Mouse (Mus musculus): ENCODE results near the gene Shc1. TPM values are rescaled to one million over a fixed set of nuclear protein-coding genes. Genes with fewer than 3 reads are reported as not detected.
A peak's percentile ranks its signal among the peaks of the same experiment; 100 is the strongest.

Shc1 gene
- total and polyA plus RNA-seq, 3 experiments: 49.2 to 79.8 TPM; not detected in 1

DNA sequence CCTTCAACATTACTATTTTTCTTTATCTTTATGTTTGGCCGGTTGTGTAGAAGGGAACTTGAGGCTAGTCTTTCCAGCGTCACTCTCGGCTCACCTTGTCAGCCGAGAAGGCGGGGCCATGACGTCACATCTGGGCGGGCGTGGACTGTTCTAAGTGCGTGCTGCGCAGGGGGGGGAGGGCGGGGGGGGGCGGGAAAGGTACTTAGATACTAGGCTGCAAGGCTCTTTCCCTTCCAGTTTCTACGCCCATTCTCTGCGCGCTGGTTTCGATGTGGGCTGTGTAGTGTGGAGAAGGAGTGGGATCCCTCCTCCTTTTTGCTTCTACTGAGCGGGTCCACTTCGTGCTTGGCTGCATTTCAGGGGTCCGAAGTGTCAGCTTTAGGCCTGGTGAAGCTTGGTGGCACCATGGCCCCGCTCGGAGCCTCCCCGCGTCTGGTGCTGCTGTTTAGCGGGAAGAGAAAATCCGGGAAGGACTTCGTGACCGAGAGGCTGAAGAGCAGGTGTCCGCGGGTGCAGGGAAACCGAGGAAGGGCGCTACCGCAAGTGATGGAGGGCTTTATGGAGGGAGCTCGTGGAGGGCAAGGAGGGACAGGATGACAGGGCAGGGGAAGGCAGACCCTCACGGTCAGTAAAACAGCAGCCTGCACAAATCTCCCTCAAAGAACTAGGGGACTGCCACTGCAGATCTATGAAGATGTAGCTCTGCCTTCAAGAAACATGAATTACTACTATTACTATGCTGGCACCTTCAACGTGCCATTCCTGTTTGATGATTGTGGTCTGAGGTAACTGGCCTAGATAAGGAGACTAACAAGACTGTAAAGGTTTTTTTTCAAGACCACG, 40.9 kb downstream of the Shc1 start:
- Histone ChIP-seq H3K36me3 (ENCODE audit: control insufficient read depth in 1 of 2, insufficient read depth in 2 of 2, low read length in 2 of 2) (peaks cover 0 to 10% of the 10 kb centered on the region in 2 experiments; a peak in 2 of 4 replicates), H3K27ac (ENCODE audit: control insufficient read depth, low read depth, low read length) (peak overlapping the region; percentile 80), H3K4me1 (ENCODE audit: control insufficient read depth in 1 of 2, insufficient read depth in 2 of 2, low read length in 2 of 2) (peaks cover 11 to 20% of the 10 kb centered on the region in 2 experiments), H3K79me2 (ENCODE audit: control insufficient read depth, insufficient read depth, low read length, poor library complexity) (peaks cover 4% of the 10 kb centered on the region; the same call in 1 of the 2 replicates), H3K27me3 (ENCODE audit: control insufficient read depth in 1 of 2, insufficient read depth in 2 of 2, low read length in 2 of 2) (no peaks in the 10 kb centered on the region), H3K9me3 (replicated peaks; ENCODE audit: insufficient read depth, low read length) (no peaks in the 10 kb centered on the region), H3K9ac (ENCODE audit: control insufficient read depth, low read depth, low read length, poor library complexity, severe bottlenecking) (peak overlapping the region; percentile 84), H3K4me3 (ENCODE audit: control insufficient read depth in 1 of 2, insufficient read depth in 1 of 2, low read depth in 2 of 2, low read length in 2 of 2) (peak overlapping the region; percentile 87 to 95)
- DNase-seq (ENCODE audit: low read depth, low spot score): peak; percentile 98
- TF ChIP-seq GATA1 (IDR thresholded peaks at IDR 0.05; ENCODE audit: low read depth, low read length) (peak; percentile 73), MXI1 (IDR thresholded peaks at IDR 0.05; ENCODE audit: low read depth, low read length) (peak; percentile 53), MYB (IDR thresholded peaks at IDR 0.05; ENCODE audit: low read depth, low read length) (no peak), SIN3A (IDR thresholded peaks at IDR 0.05; ENCODE audit: low read length) (peak; percentile 71), ZMIZ1 (IDR thresholded peaks at IDR 0.05; ENCODE audit: low read depth, low read length) (peak; percentile 66), ZNF384 (IDR thresholded peaks at IDR 0.05; ENCODE audit: low read depth, low read length) (peak; percentile 81), GABPA (IDR thresholded peaks at IDR 0.05; ENCODE audit: low read depth, low read length) (no peak), ETS1 (IDR thresholded peaks at IDR 0.05; ENCODE audit: low read depth, low read length) (peak; percentile 44; the same call in 1 of the 2 replicates), E2F4 (IDR thresholded peaks at IDR 0.05; ENCODE audit: borderline replicate concordance, low read depth, low read length) (peak; percentile 44; the same call in 1 of the 2 replicates), POLR2AphosphoS5 (IDR thresholded peaks at IDR 0.05; ENCODE audit: borderline replicate concordance, low read depth, low read length) (no peak), USF2 (IDR thresholded peaks at IDR 0.05; ENCODE audit: borderline replicate concordance in 1 of 2, insufficient read depth in 1 of 2, low read depth in 1 of 2, low read length in 2 of 2) (no peak), CHD2 (IDR thresholded peaks at IDR 0.05; ENCODE audit: low read length) (no peak), HCFC1 (IDR thresholded peaks at IDR 0.05; ENCODE audit: low read depth, low read length) (peak; percentile 66), JUND (IDR thresholded peaks at IDR 0.05; ENCODE audit: low read depth, low read length) (no peak), POLR2A (IDR thresholded peaks at IDR 0.05; ENCODE audit: control insufficient read depth in 1 of 2, insufficient read depth in 1 of 2, low read depth in 1 of 2, low read length in 2 of 2, poor library complexity in 1 of 2) (peak; percentile 66 to 75; a peak in 2 of 4 replicates), UBTF (IDR thresholded peaks at IDR 0.05; ENCODE audit: borderline replicate concordance, insufficient read depth, low read depth, low read length) (no peak), RAD21 (IDR thresholded peaks at IDR 0.05; ENCODE audit: low read depth, low read length) (no peak), MEF2A (IDR thresholded peaks at IDR 0.05; ENCODE audit: extremely low read depth, insufficient replicate concordance, low read depth, low read length, poor library complexity, severe bottlenecking) (peak; percentile 4; the same call in 1 of the 2 replicates), NELFE (IDR thresholded peaks at IDR 0.05; ENCODE audit: low read depth, low read length) (peak; percentile 63), NRF1 (IDR thresholded peaks at IDR 0.05; ENCODE audit: insufficient read depth, low read depth, low read length, poor library complexity, severe bottlenecking) (peak; percentile 54; the same call in 1 of the 2 replicates), TBP (IDR thresholded peaks at IDR 0.05; ENCODE audit: low read depth, low read length) (0 out of 2 replicates have a peak, but pooled peaks have one; percentile 29), ZC3H11A (IDR thresholded peaks at IDR 0.05; ENCODE audit: low read depth, low read length) (no peak), USF1 (IDR thresholded peaks at IDR 0.05; ENCODE audit: low read depth, low read length) (peak; percentile 17; the same call in 1 of the 2 replicates), TCF12 (IDR thresholded peaks at IDR 0.05; ENCODE audit: low read depth, low read length) (peak; percentile 49; the same call in 1 of the 2 replicates), CHD1 (IDR thresholded peaks at IDR 0.05; ENCODE audit: low read depth, low read length) (peak; percentile 98), TAL1 (IDR thresholded peaks at IDR 0.05; ENCODE audit: low read length) (no peak), POLR2AphosphoS2 (IDR thresholded peaks at IDR 0.05; ENCODE audit: low read length) (peak; percentile 59; the same call in 1 of the 2 replicates), MAZ (IDR thresholded peaks at IDR 0.05; ENCODE audit: low read depth, low read length) (peak; percentile 85), RCOR1 (IDR thresholded peaks at IDR 0.05; ENCODE audit: low read depth, low read length) (no peak), ELF1 (IDR thresholded peaks at IDR 0.05; ENCODE audit: low read depth, low read length) (no peak), EP300 (IDR thresholded peaks at IDR 0.05; ENCODE audit: low read depth in 1 of 2, low read length in 2 of 2) (peak; percentile 2 to 7; a peak in 1 of 4 replicates), SMC3 (IDR thresholded peaks at IDR 0.05; ENCODE audit: low read depth, low read length) (no peak), ZKSCAN1 (IDR thresholded peaks at IDR 0.05; ENCODE audit: low read depth, low read length) (peak; percentile 29; the same call in 1 of the 2 replicates), BHLHE40 (IDR thresholded peaks at IDR 0.05; ENCODE audit: borderline replicate concordance, low read depth, low read length) (peak; percentile 51)

All from MEL (cell line).